Comparison of ENCODE assay signal across 26 mouse cellular contexts in the genomic region with DNA sequence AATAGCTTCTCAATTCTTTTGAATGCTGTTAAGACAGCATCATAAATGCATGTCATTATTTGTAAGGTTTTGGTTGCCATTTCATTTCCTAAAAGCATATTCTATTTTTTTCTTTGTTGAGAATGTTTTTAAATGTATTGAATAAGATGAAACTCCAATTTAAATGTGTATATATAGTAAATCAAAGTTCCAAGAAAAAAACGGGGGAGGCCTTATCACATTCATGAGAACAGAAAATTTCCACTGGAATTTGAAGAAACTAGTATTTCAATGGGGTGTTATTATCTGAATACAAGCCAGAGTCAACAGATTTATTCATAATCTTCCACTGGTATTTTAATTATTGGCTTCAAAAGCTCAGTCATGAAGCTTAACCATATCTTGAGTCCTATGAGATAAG.
"Had no signal": no experiment of that assay in that cellular context is flagged by ENCODE, and none has a peak within 500 bp of the region (broad histone marks: within the 10 kb centered on the region; RNA-seq: fewer than 3 reads in every experiment).

No protein-coding gene starts in this region.

- H3K9me3 ChIP-seq: embryonic facial prominence, embryonic 10.5 days; embryonic facial prominence, embryonic 12.5 days; embryonic facial prominence, embryonic 13.5 days; embryonic facial prominence, embryonic 15.5 days; forebrain, embryonic 10.5 days; forebrain, embryonic 12.5 days; forebrain, embryonic 13.5 days; forebrain, embryonic 15.5 days had no signal

- H3K4me3 ChIP-seq: embryonic facial prominence, embryonic 10.5 days; embryonic facial prominence, embryonic 12.5 days; embryonic facial prominence, embryonic 13.5 days; embryonic facial prominence, embryonic 15.5 days; erythroblast, embryonic 14.5 days; forebrain, embryonic 10.5 days; forebrain, embryonic 12.5 days; forebrain, embryonic 13.5 days; forebrain, embryonic 15.5 days; gastrocnemius, adult 2 months; heart, adult 2 months had no signal

- H3K4me1 ChIP-seq: embryonic facial prominence, embryonic 12.5 days; embryonic facial prominence, embryonic 15.5 days had no signal

- H3K4me2 ChIP-seq: embryonic facial prominence, embryonic 12.5 days; embryonic facial prominence, embryonic 13.5 days; embryonic facial prominence, embryonic 15.5 days; forebrain, embryonic 12.5 days; forebrain, embryonic 13.5 days; forebrain, embryonic 15.5 days had no signal

- H3K36me3 ChIP-seq: embryonic facial prominence, embryonic 10.5 days; embryonic facial prominence, embryonic 12.5 days; embryonic facial prominence, embryonic 13.5 days; embryonic facial prominence, embryonic 15.5 days; forebrain, embryonic 10.5 days; forebrain, embryonic 12.5 days; forebrain, embryonic 15.5 days had no signal

- H3K9ac ChIP-seq: embryonic facial prominence, embryonic 12.5 days; embryonic facial prominence, embryonic 13.5 days; embryonic facial prominence, embryonic 15.5 days; forebrain, embryonic 12.5 days; forebrain, embryonic 13.5 days; forebrain, embryonic 15.5 days; forebrain, postnatal 0 days had no signal

- H3K27ac ChIP-seq: embryonic facial prominence, embryonic 10.5 days; embryonic facial prominence, embryonic 12.5 days; embryonic facial prominence, embryonic 13.5 days; embryonic facial prominence, embryonic 15.5 days; forebrain, embryonic 10.5 days; forebrain, embryonic 12.5 days; forebrain, embryonic 13.5 days; forebrain, embryonic 15.5 days; gastrocnemius, adult 2 months; heart, adult 2 months had no signal

- DNase-seq: cerebellum, adult 2 months; cerebellum, adult 8-10 months; cerebellum, adult 9-10 months; cerebellum, adult 9-11 months; cerebellum, postnatal 10 days; cerebellum, postnatal 14 days; cerebellum, postnatal 25 days; cerebellum, postnatal 36 days; gastrocnemius, adult 2 months; gastrocnemius, postnatal 10 days; gastrocnemius, postnatal 14 days; gastrocnemius, postnatal 25 days; gastrocnemius, postnatal 36 days; heart, adult 11 months; heart, adult 18-20 months; heart, adult 2 months had no signal

- H3K27me3 ChIP-seq: embryonic facial prominence, embryonic 12.5 days; embryonic facial prominence, embryonic 13.5 days; embryonic facial prominence, embryonic 15.5 days; forebrain, embryonic 12.5 days; forebrain, embryonic 13.5 days; forebrain, embryonic 15.5 days had no signal
